ENCODE assay signal across 22 mouse cellular contexts in the genomic region with DNA sequence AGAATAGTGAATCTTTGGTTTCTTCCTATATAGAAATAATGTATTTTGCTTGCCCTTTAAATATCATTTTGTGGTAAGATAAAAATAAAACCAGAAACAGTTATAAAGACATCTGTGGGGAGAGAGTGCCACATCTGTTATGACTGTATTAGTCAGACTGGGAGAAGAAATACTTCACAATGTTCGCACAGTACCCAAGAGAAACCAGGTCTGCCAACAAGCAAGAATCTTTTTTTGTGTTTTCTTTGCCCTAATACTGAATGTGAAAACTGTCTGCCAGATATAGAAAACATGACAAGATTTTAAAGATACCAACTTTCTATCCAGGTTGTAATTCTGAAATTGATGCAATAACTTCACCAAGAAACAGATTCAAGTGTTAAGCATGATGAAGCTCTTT.
"Had no signal": no experiment of that assay in that cellular context is flagged by ENCODE, and none has a peak within 500 bp of the region (broad histone marks: within the 10 kb centered on the region; RNA-seq: fewer than 3 reads in every experiment).

No protein-coding gene starts in this region.

- H3K4me1 ChIP-seq: limb, embryonic 13.5 days; liver, embryonic 12.5 days; liver, embryonic 15.5 days; lung, embryonic 15.5 days; megakaryocyte, embryonic 14.5 days; midbrain, embryonic 10.5 days; neural tube, embryonic 12.5 days; neural tube, embryonic 15.5 days had no signal

- ATAC-seq: intestine, postnatal 0 days; liver, embryonic 12.5 days had no signal

- H3K4me2 ChIP-seq: limb, embryonic 13.5 days; liver, embryonic 12.5 days; liver, embryonic 15.5 days; lung, embryonic 15.5 days; neural tube, embryonic 12.5 days; neural tube, embryonic 15.5 days had no signal

- H3K36me3 ChIP-seq: limb, embryonic 13.5 days; liver, embryonic 12.5 days; liver, embryonic 15.5 days; lung, embryonic 15.5 days; midbrain, embryonic 10.5 days; neural tube, embryonic 12.5 days; neural tube, embryonic 15.5 days had no signal

- H3K4me3 ChIP-seq: limb, embryonic 13.5 days; liver, embryonic 12.5 days; liver, embryonic 15.5 days; lung, embryonic 15.5 days; megakaryocyte, embryonic 14.5 days; midbrain, embryonic 10.5 days; neural tube, embryonic 12.5 days; neural tube, embryonic 15.5 days had no signal

- H3K9ac ChIP-seq: limb, embryonic 13.5 days; liver, embryonic 12.5 days; liver, embryonic 15.5 days; lung, embryonic 15.5 days; neural tube, embryonic 12.5 days; neural tube, embryonic 15.5 days had no signal

- H3K27me3 ChIP-seq: limb, embryonic 13.5 days; liver, embryonic 12.5 days; liver, embryonic 15.5 days; lung, embryonic 15.5 days; megakaryocyte, embryonic 14.5 days; neural tube, embryonic 12.5 days; neural tube, embryonic 15.5 days had no signal

- H3K9me3 ChIP-seq: limb, embryonic 13.5 days; liver, embryonic 12.5 days; liver, embryonic 15.5 days; lung, embryonic 15.5 days; neural tube, embryonic 12.5 days; neural tube, embryonic 15.5 days had no signal

- DNase-seq: kidney, adult 2 months; kidney, postnatal 10 days; kidney, postnatal 36 days; layer of hippocampus, postnatal 36 days; left cerebral cortex, postnatal 4 days; liver; lung, adult 18-20 months; lung, postnatal 10 days; lung, postnatal 36 days; midbrain, embryonic 14.5 days; thymus, adult 2 months; thymus, postnatal 14 days; thymus, postnatal 4 days had no signal

- H3K27ac ChIP-seq: limb, embryonic 13.5 days; liver, embryonic 12.5 days; liver, embryonic 15.5 days; lung, embryonic 15.5 days; midbrain, embryonic 10.5 days; neural tube, embryonic 12.5 days; neural tube, embryonic 15.5 days had no signal
